9 mouse cellular contexts compared by ENCODE assay signal in genomic region chr10:86023149-86023548, GRCm38 (mm10). TPM values are rescaled to one million over a fixed set of nuclear protein-coding genes. Genes with fewer than 3 reads are reported as not detected.
DNase-seq lines count a peak whose midpoint lies in the region; ATAC-seq and TF ChIP-seq lines count a peak whose summit lies in the region.
"Had no signal": no experiment of that assay in that cellular context is flagged by ENCODE, and none has a peak within 500 bp of the region (broad histone marks: within the 10 kb centered on the region; RNA-seq: fewer than 3 reads in every experiment).

No protein-coding gene starts in this region.

- H3K9ac ChIP-seq in heart, embryonic 12.5 days, result no peak overlapping the region
- H3K9ac ChIP-seq in midbrain, embryonic 13.5 days (replicated peaks), result no peak overlapping the region
- H3K9ac ChIP-seq in midbrain, embryonic 15.5 days, result no peak overlapping the region
- H3K9ac ChIP-seq in limb, embryonic 14.5 days (ENCODE audit: low read depth, low read length, severe bottlenecking), result no peak overlapping the region

- no peaks in the 10 kb centered on the region for H3K9me3 ChIP-seq in heart, embryonic 12.5 days (replicated peaks)
- no peaks in the 10 kb centered on the region for H3K9me3 ChIP-seq in midbrain, embryonic 13.5 days
- H3K9me3 ChIP-seq in midbrain, embryonic 15.5 days, result no peaks in the 10 kb centered on the region
- H3K9me3 ChIP-seq in limb, embryonic 14.5 days (ENCODE audit: control insufficient read depth, low read length), result no peaks in the 10 kb centered on the region

- H3K36me3 ChIP-seq in heart, embryonic 12.5 days, result 0 out of 2 replicates have a peak, but pooled peaks cover 2% of the 10 kb centered on the region
- H3K36me3 ChIP-seq in midbrain, embryonic 13.5 days, result no peaks in the 10 kb centered on the region
- no peaks in the 10 kb centered on the region for H3K36me3 ChIP-seq in midbrain, embryonic 15.5 days (replicated peaks)
- no peaks in the 10 kb centered on the region for H3K36me3 ChIP-seq in limb, embryonic 14.5 days (ENCODE audit: control insufficient read depth, insufficient read depth, low read length)

- no peak for DNase-seq in heart, adult 18-20 months
- DNase-seq in limb, embryonic 14.5 days (ENCODE audit: low spot score), result no peak
- no peak for DNase-seq in urinary bladder, postnatal 4 days (ENCODE audit: low spot score in 2 of 2)
- DNase-seq in thymus, postnatal 10 days (ENCODE audit: low spot score in 2 of 2), result no peak
- no peak for DNase-seq in thymus, postnatal 0 days (ENCODE audit: low spot score)
- DNase-seq: adrenal gland, adult 8-10 months had no signal

- 0 out of 2 replicates have a peak, but pooled peaks cover 7% of the 10 kb centered on the region for H3K4me1 ChIP-seq in heart, embryonic 12.5 days (replicated peaks)
- H3K4me1 ChIP-seq in midbrain, embryonic 13.5 days (replicated peaks), result peaks cover 5% of the 10 kb centered on the region
- H3K4me1 ChIP-seq in midbrain, embryonic 15.5 days, result peaks cover 7% of the 10 kb centered on the region
- H3K4me1 ChIP-seq in limb, embryonic 14.5 days (ENCODE audit: control insufficient read depth, insufficient read depth, low read length), result no peaks in the 10 kb centered on the region

- H3K27me3 ChIP-seq in heart, embryonic 12.5 days (replicated peaks), result 0 out of 2 replicates have a peak, but pooled peaks cover 10% of the 10 kb centered on the region
- no peaks in the 10 kb centered on the region for H3K27me3 ChIP-seq in midbrain, embryonic 13.5 days
- H3K27me3 ChIP-seq in midbrain, embryonic 15.5 days (replicated peaks), result 0 out of 2 replicates have a peak, but pooled peaks cover 3% of the 10 kb centered on the region
- H3K27me3 ChIP-seq in limb, embryonic 14.5 days (ENCODE audit: control insufficient read depth, insufficient read depth, low read length), result no peaks in the 10 kb centered on the region

- no peak for ATAC-seq in heart, embryonic 12.5 days (ENCODE audit: insufficient number of reproducible peaks, low FRiP score)
- ATAC-seq in midbrain, embryonic 13.5 days, result no peak
- ATAC-seq in midbrain, embryonic 15.5 days (replicated peaks), result no peak
- no peak for ATAC-seq in limb, embryonic 14.5 days (ENCODE audit: low FRiP score, low read depth)

- 0 out of 2 replicates have a peak overlapping the region, but pooled peaks have one; percentile 75 for H3K4me3 ChIP-seq in heart, embryonic 12.5 days
- no peak overlapping the region for H3K4me3 ChIP-seq in midbrain, embryonic 13.5 days (replicated peaks)
- no peak overlapping the region for H3K4me3 ChIP-seq in midbrain, embryonic 15.5 days
- peak overlapping the region; percentile 91; the same call in 1 of the 2 replicates for H3K4me3 ChIP-seq in limb, embryonic 14.5 days (replicated peaks; ENCODE audit: low read length)

- no peak for TF ChIP-seq POLR2A in limb, embryonic 14.5 days (IDR thresholded peaks at IDR 0.05; ENCODE audit: borderline replicate concordance, extremely low read depth, insufficient read depth, insufficient read length)

- no peak overlapping the region for H3K27ac ChIP-seq in heart, embryonic 12.5 days (ENCODE audit: poor library complexity, severe bottlenecking)
- H3K27ac ChIP-seq in midbrain, embryonic 13.5 days, result no peak overlapping the region
- no peak overlapping the region for H3K27ac ChIP-seq in midbrain, embryonic 15.5 days
- no peak overlapping the region for H3K27ac ChIP-seq in limb, embryonic 14.5 days (replicated peaks; ENCODE audit: low read depth, low read length)

- peak overlapping the region; percentile 54 for H3K4me2 ChIP-seq in heart, embryonic 12.5 days
- H3K4me2 ChIP-seq in midbrain, embryonic 13.5 days (replicated peaks), result 0 out of 2 replicates have a peak overlapping the region, but pooled peaks have one; percentile 65
- no peak overlapping the region for H3K4me2 ChIP-seq in midbrain, embryonic 15.5 days
- H3K4me2 ChIP-seq in limb, embryonic 14.5 days (replicated peaks; ENCODE audit: low read depth, low read length, severe bottlenecking), result peak overlapping the region; percentile 72

RNA-seq across cellular contexts. Expression of gene Fbxo7, which starts 1.4 kb away (rescaled TPM):
- 23.5 and 25.7 TPM in 2 replicates for polyA plus RNA-seq in heart, embryonic 12.5 days (2016; fragmentation: Nextera tagmentation; extraction: Ambion mirVana)
- total RNA-seq in heart, adult 18-20 months (2021), result 10 to 100 TPM; 14.4 to 17.9 TPM
- 14.0 and 15.0 TPM in 2 replicates for polyA plus RNA-seq in midbrain, embryonic 13.5 days (2015; fragmentation: Nextera tagmentation; extraction: Ambion mirVana)
- polyA plus RNA-seq in midbrain, embryonic 15.5 days (2015; fragmentation: Nextera tagmentation; extraction: Ambion mirVana), result 18.8 TPM in 2 replicates
- polyA plus RNA-seq in limb, embryonic 14.5 days (2012; rRNA removed), result 33.7 and 41.9 TPM in 2 replicates
- 31.2 and 32.4 TPM in 2 replicates for polyA plus RNA-seq in limb, embryonic 14.5 days (2014; fragmentation: Nextera tagmentation; extraction: Ambion mirVana)
- 51.4 and 54.7 TPM in 2 replicates for polyA plus RNA-seq in thymus, postnatal 0 days (2015; fragmentation: Nextera tagmentation; extraction: Ambion mirVana)

RNA-seq across cellular contexts. Expression of gene Bpifc, which starts 11.5 kb away (rescaled TPM):
- polyA plus RNA-seq in heart, embryonic 12.5 days (2016; fragmentation: Nextera tagmentation; extraction: Ambion mirVana), result not detected in 2 replicates
- not detected for total RNA-seq in heart, adult 18-20 months (2021)
- not detected in 2 replicates for polyA plus RNA-seq in midbrain, embryonic 13.5 days (2015; fragmentation: Nextera tagmentation; extraction: Ambion mirVana)
- 0.11 TPM in 1 of 2 replicates, not detected in the other for polyA plus RNA-seq in midbrain, embryonic 15.5 days (2015; fragmentation: Nextera tagmentation; extraction: Ambion mirVana)
- polyA plus RNA-seq in limb, embryonic 14.5 days (2012; rRNA removed), result 4.0 TPM in 2 replicates
- 6.3 and 9.4 TPM in 2 replicates for polyA plus RNA-seq in limb, embryonic 14.5 days (2014; fragmentation: Nextera tagmentation; extraction: Ambion mirVana)
- polyA plus RNA-seq in thymus, postnatal 0 days (2015; fragmentation: Nextera tagmentation; extraction: Ambion mirVana), result 0.86 and 0.87 TPM in 2 replicates

Comparison
In these comparisons a context has a peak if more than half of its experiments do, and no peak if none do; other contexts are left out.
1. H3K4me3 ChIP-seq: peak in heart, embryonic 12.5 days (single experiment) and limb, embryonic 14.5 days (single experiment); none in midbrain, embryonic 13.5 days (single experiment) and midbrain, embryonic 15.5 days (single experiment).